Mouse (Mus musculus) ES-Bruce4 (cell line): ENCODE measurements around the gene Meis2.

Source experiments
- CTCF ChIP-seq: IDR thresholded peaks from one replicate; pipeline ENCODE4 v1.8.1; 2011; ENCODE audit warnings: low read depth, low read length
- POLR2A ChIP-seq: IDR thresholded peaks from one replicate; pipeline ENCODE4 v1.8.1; 2011; ENCODE audit warnings: low read length; ENCODE audit not compliant: insufficient read depth

- no peak for TF ChIP-seq POLR2A
- no peak for TF ChIP-seq CTCF
Observed at GRCm38 (mm10) chr2:115822361-115822760, 243.3 kb downstream of the Meis2 start.
